Mouse (Mus musculus): ENCODE measurements around the gene Ptpro.

- no peak for TF ChIP-seq CTCF (IDR thresholded peaks at IDR 0.05; ENCODE audit: control insufficient read depth, insufficient read depth, low read length)
- no peak for TF ChIP-seq POLR2A (IDR thresholded peaks at IDR 0.05; ENCODE audit: borderline replicate concordance, control insufficient read depth, low read depth, low read length)
Observed at GRCm38 (mm10) chr6:137496562-137496961, 244.4 kb downstream of the Ptpro start.
